Mouse (Mus musculus): ENCODE measurements around the gene Emx1. TPM values are rescaled to one million over a fixed set of nuclear protein-coding genes. Genes with fewer than 3 reads are reported as not detected.

Gene Emx1
- polyA plus RNA-seq, 1 experiment, result 0.10 TPM

GRCm38 (mm10) chr6:85223498-85224150, 36.4 kb downstream of the Emx1 start:
- H3K27me3 ChIP-seq (ENCODE audit: control insufficient read depth, insufficient read depth, low read length), result no peaks in the 10 kb centered on the region
- H3K27ac ChIP-seq (ENCODE audit: control insufficient read depth, insufficient read depth, low read depth, low read length), result no peak overlapping the region
- TF ChIP-seq POLR2A (IDR thresholded peaks at IDR 0.05; ENCODE audit: control insufficient read depth, low read depth, low read length), result no peak
- no peak for TF ChIP-seq CTCF (IDR thresholded peaks at IDR 0.05; ENCODE audit: control insufficient read depth, insufficient read depth, insufficient replicate concordance, low read depth, low read length)
- H3K36me3 ChIP-seq (ENCODE audit: control insufficient read depth, insufficient read depth, low read length), result no peaks in the 10 kb centered on the region
- H3K4me1 ChIP-seq (ENCODE audit: control insufficient read depth, insufficient read depth, low read length), result no peaks in the 10 kb centered on the region
- H3K4me3 ChIP-seq (ENCODE audit: control insufficient read depth, low read depth, low read length), result no peak overlapping the region

- Histone ChIP-seq H3K4me1 (ENCODE audit: control insufficient read depth, insufficient read depth, low read length) (no peaks in the 10 kb centered on the region), H3K27ac (ENCODE audit: control insufficient read depth, insufficient read depth, low read depth, low read length) (no peak overlapping the region), H3K36me3 (ENCODE audit: control insufficient read depth, insufficient read depth, low read length) (no peaks in the 10 kb centered on the region), H3K4me3 (ENCODE audit: control insufficient read depth, low read depth, low read length) (no peak overlapping the region), H3K27me3 (ENCODE audit: control insufficient read depth, insufficient read depth, low read length) (no peaks in the 10 kb centered on the region)
- no peak for TF ChIP-seq POLR2A (IDR thresholded peaks at IDR 0.05; ENCODE audit: control insufficient read depth, low read depth, low read length)
- no peak for TF ChIP-seq CTCF (IDR thresholded peaks at IDR 0.05; ENCODE audit: control insufficient read depth, insufficient read depth, insufficient replicate concordance, low read depth, low read length)
These were observed 37.2 kb downstream of the Emx1 start for GRCm38 (mm10) chr6:85224442-85224891.

DNA sequence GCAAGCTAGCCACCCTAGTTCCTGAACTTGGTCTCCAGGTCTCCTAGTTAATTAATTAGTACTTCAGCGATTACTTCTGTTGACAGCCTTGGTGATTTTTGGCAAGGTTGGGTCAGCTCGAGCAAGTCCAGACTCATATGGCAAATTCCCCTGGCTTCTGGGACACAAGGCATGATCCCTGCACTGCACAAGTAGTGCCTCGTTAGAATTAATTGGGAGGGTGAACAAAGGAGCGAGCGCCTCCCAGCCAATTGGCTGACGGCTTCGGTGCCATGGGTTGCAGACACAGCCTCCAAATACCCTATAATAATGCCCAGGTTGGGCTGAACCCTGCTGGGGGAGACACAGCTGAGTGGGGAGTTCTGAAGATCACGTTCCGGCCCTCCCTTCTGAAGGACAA, 39.3 kb downstream of the Emx1 start:
- Histone ChIP-seq H3K36me3 (ENCODE audit: control insufficient read depth, insufficient read depth, low read length) (no peaks in the 10 kb centered on the region), H3K4me1 (ENCODE audit: control insufficient read depth, insufficient read depth, low read length) (no peaks in the 10 kb centered on the region), H3K27ac (ENCODE audit: control insufficient read depth, insufficient read depth, low read depth, low read length) (no peak overlapping the region), H3K27me3 (ENCODE audit: control insufficient read depth, insufficient read depth, low read length) (no peaks in the 10 kb centered on the region), H3K4me3 (ENCODE audit: control insufficient read depth, low read depth, low read length) (no peak overlapping the region)
- TF ChIP-seq POLR2A (IDR thresholded peaks at IDR 0.05; ENCODE audit: control insufficient read depth, low read depth, low read length) (no peak), CTCF (IDR thresholded peaks at IDR 0.05; ENCODE audit: control insufficient read depth, insufficient read depth, insufficient replicate concordance, low read depth, low read length) (no peak)

DNA sequence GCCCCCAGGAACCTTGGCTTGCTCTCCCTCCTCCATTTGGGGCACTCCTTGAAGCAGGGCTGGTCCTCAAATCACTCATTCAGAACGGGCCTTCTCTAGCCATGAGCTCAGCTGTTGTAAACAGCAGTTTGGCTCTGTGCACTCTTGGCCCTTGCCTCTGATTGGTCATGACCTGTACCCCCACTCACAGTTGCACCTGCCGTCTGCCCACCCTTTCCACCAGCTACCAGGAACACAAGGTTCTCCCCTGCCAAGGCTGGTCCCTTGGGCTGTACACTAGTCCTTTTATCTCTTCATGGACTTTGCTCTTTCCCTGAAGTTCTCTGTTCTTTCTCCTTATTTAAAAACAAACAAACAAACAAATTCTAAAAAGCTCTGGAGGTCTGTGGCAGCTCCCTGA, 40.3 kb downstream of the Emx1 start:
- Histone ChIP-seq H3K27ac (ENCODE audit: control insufficient read depth, insufficient read depth, low read depth, low read length) (no peak overlapping the region), H3K4me1 (ENCODE audit: control insufficient read depth, insufficient read depth, low read length) (no peaks in the 10 kb centered on the region), H3K4me3 (ENCODE audit: control insufficient read depth, low read depth, low read length) (no peak overlapping the region), H3K36me3 (ENCODE audit: control insufficient read depth, insufficient read depth, low read length) (no peaks in the 10 kb centered on the region), H3K27me3 (ENCODE audit: control insufficient read depth, insufficient read depth, low read length) (no peaks in the 10 kb centered on the region)
- TF ChIP-seq POLR2A (IDR thresholded peaks at IDR 0.05; ENCODE audit: control insufficient read depth, low read depth, low read length), result no peak
- no peak for TF ChIP-seq CTCF (IDR thresholded peaks at IDR 0.05; ENCODE audit: control insufficient read depth, insufficient read depth, insufficient replicate concordance, low read depth, low read length)

DNA sequence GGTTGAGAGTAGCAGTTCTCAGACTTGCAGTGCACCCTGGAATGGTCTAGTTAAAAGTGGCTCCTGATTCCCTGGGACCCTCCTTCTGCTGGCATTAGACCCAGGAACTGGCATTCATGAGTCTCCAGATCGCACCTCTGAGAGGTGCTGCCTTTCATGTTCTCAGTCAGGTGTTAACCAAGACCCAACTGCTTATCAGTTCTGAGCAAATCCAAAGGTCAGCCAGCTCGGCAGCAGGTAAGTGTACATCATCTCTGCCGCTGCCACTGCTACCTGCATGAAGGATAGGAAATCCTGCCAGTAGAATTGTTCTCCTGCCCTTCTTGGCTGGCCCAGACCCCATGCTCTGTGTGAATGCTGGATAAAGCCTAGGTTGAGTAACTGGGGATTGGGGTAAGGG, 43.5 kb downstream of the Emx1 start:
- Histone ChIP-seq H3K27me3 (ENCODE audit: control insufficient read depth, insufficient read depth, low read length) (no peaks in the 10 kb centered on the region), H3K36me3 (ENCODE audit: control insufficient read depth, insufficient read depth, low read length) (no peaks in the 10 kb centered on the region), H3K4me3 (ENCODE audit: control insufficient read depth, low read depth, low read length) (no peak overlapping the region), H3K4me1 (ENCODE audit: control insufficient read depth, insufficient read depth, low read length) (no peaks in the 10 kb centered on the region), H3K27ac (ENCODE audit: control insufficient read depth, insufficient read depth, low read depth, low read length) (no peak overlapping the region)
- no peak for TF ChIP-seq POLR2A (IDR thresholded peaks at IDR 0.05; ENCODE audit: control insufficient read depth, low read depth, low read length)
- no peak for TF ChIP-seq CTCF (IDR thresholded peaks at IDR 0.05; ENCODE audit: control insufficient read depth, insufficient read depth, insufficient replicate concordance, low read depth, low read length)

DNA sequence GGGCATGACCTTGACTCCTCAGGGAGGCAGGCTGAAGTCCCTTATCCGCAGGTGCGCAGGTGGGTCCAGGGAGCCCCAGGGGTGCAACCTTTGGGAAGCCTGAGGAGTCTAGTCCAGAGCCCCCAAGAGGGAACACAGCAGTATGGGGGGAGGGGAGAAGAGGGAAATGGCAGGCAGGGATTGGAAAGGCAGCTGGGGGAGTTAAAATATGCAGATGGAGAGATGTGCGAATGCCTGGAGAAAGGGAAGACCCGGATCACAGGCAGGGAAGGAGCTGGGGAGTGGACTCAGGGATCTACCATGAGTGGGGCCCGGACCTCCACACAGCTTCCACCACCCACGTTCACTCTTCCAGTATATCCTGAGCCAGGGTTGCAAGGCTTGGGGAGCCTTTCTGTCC, 44.2 kb downstream of the Emx1 start:
- H3K36me3 ChIP-seq (ENCODE audit: control insufficient read depth, insufficient read depth, low read length), result no peaks in the 10 kb centered on the region
- TF ChIP-seq CTCF (IDR thresholded peaks at IDR 0.05; ENCODE audit: control insufficient read depth, insufficient read depth, insufficient replicate concordance, low read depth, low read length), result no peak
- TF ChIP-seq POLR2A (IDR thresholded peaks at IDR 0.05; ENCODE audit: control insufficient read depth, low read depth, low read length), result no peak
- no peaks in the 10 kb centered on the region for H3K27me3 ChIP-seq (ENCODE audit: control insufficient read depth, insufficient read depth, low read length)
- H3K27ac ChIP-seq (ENCODE audit: control insufficient read depth, insufficient read depth, low read depth, low read length), result no peak overlapping the region
- H3K4me1 ChIP-seq (ENCODE audit: control insufficient read depth, insufficient read depth, low read length), result no peaks in the 10 kb centered on the region
- H3K4me3 ChIP-seq (ENCODE audit: control insufficient read depth, low read depth, low read length), result no peak overlapping the region

GRCm38 (mm10) chr6:85232045-85232444, 44.8 kb downstream of the Emx1 start:
- no peak overlapping the region for H3K27ac ChIP-seq (ENCODE audit: control insufficient read depth, insufficient read depth, low read depth, low read length)
- no peaks in the 10 kb centered on the region for H3K27me3 ChIP-seq (ENCODE audit: control insufficient read depth, insufficient read depth, low read length)
- no peaks in the 10 kb centered on the region for H3K4me1 ChIP-seq (ENCODE audit: control insufficient read depth, insufficient read depth, low read length)
- TF ChIP-seq POLR2A (IDR thresholded peaks at IDR 0.05; ENCODE audit: control insufficient read depth, low read depth, low read length) (no peak), CTCF (IDR thresholded peaks at IDR 0.05; ENCODE audit: control insufficient read depth, insufficient read depth, insufficient replicate concordance, low read depth, low read length) (no peak)
- no peaks in the 10 kb centered on the region for H3K36me3 ChIP-seq (ENCODE audit: control insufficient read depth, insufficient read depth, low read length)
- no peak overlapping the region for H3K4me3 ChIP-seq (ENCODE audit: control insufficient read depth, low read depth, low read length)
